Mouse (Mus musculus): Measurements from ENCODE around the gene H2afy.

DNA sequence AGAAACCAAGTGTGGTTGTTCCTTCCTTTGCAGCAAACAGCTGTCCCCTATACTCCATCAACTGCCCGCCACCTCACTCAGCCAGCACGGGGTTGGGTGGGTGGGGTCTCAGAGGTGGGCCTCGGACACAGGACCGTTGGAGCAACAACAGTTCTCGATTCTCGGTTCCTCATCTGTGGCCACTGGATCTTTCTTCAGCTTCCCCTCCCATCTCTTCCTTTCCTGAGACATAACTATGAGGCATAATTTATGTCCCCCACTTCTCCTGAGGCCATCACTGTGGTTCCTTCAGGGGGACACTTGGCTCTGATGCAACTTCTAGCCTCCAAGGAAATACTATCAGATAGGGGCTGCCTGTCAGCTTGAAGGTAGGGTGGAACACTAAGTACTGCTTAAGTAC is 26.7 kb upstream of the H2afy start:
- TF ChIP-seq POLR2A (IDR thresholded peaks at IDR 0.05; ENCODE audit: low read depth, low read length), result no peak
- no peak for TF ChIP-seq CTCF (IDR thresholded peaks at IDR 0.05; ENCODE audit: extremely low read depth, insufficient read length, insufficient replicate concordance, low read depth, low read length)

Measured in small intestine, adult 2 months (tissue).